Mouse (Mus musculus): ENCODE measurements around the gene Itpr1.

DNA sequence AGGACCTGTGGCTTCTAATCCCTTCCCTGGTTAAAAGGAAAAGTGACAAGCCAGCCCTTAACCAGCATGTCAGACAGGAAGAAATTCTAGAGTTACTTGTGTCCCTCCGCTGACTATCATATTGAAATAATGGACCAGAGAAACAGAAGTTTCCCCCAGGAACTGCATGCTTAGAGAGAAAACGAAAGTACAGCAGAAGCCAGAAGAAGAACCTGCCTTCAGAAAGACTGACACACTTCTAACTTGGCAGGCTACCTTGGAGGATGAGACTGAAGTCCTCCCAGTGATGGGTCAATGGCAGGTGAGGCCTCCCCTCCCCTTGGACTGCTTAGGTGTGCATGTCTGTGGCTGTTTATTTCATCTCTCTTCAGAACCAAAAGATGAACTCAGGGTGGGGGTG, 386.4 kb downstream of the Itpr1 start:
- TF ChIP-seq CTCF (IDR thresholded peaks at IDR 0.05; ENCODE audit: insufficient read depth, low read length) (no peak), POLR2A (IDR thresholded peaks at IDR 0.05; ENCODE audit: borderline replicate concordance, extremely low read depth, low read depth, low read length) (no peak)

Data from lung, adult 2 months (tissue).